Mouse (Mus musculus) urinary bladder, postnatal 10 days (tissue): ENCODE data around the gene Aptx.

Experiments
- DNase-seq: peaks from one replicate; pipeline ENCODE4 v3.0.0; 2022; ENCODE audit warnings: low spot score

Aptx gene

GRCm38 (mm10) chr4:40666237-40667012 lies 36.6 kb downstream of the Aptx start:
- DNase-seq: no peak

- DNase-seq: no peak
These were observed 51.9 kb downstream of the Aptx start for GRCm38 (mm10) chr4:40651055-40651454.

GRCm38 (mm10) chr4:40649111-40649510 lies 53.9 kb downstream of the Aptx start:
- no peak for DNase-seq

- no peak for DNase-seq
These were observed 59.4 kb downstream of the Aptx start for GRCm38 (mm10) chr4:40643567-40643966.

- DNase-seq: no peak
These were observed 62.0 kb downstream of the Aptx start for GRCm38 (mm10) chr4:40640991-40641390.
